Mouse (Mus musculus) heart, embryonic 16.5 days (tissue): ENCODE data around the gene Exosc5. TPM values are rescaled to one million over a fixed set of nuclear protein-coding genes. Genes with fewer than 3 reads are reported as not detected.

Source experiments
- polyA plus RNA-seq: library from polyadenylated mRNA; unstranded; fragments of >200 nt; fragmentation: Nextera tagmentation; extraction: Ambion mirVana; gene quantifications from 2 replicates; pipeline ENCODE4 v1.2.1, GENCODE M21; 2015

Exosc5 gene
- polyA plus RNA-seq, 1 experiment from 2014 or later: 44.6 TPM

Other genes with a start within 250 kb of the Exosc5 start
- gene Cxcl17, start 246.3 kb upstream of the Exosc5 start, polyA plus RNA-seq: 0.38 and 0.41 TPM in 2 replicates
- 3.8 and 4.8 TPM in 2 replicates for gene Ceacam1, start 181.6 kb upstream of the Exosc5 start, polyA plus RNA-seq
- gene Ceacam2, start 119.3 kb upstream of the Exosc5 start, polyA plus RNA-seq: not detected in 2 replicates
- gene Erich4, start 43.3 kb upstream of the Exosc5 start, polyA plus RNA-seq: 0.21 TPM in 1 of 2 replicates, not detected in the other
- gene Dmac2, start 39.8 kb upstream of the Exosc5 start, polyA plus RNA-seq: 58.6 and 63.6 TPM in 2 replicates
- gene B3gnt8, start 32.5 kb upstream of the Exosc5 start, polyA plus RNA-seq: 9.0 and 9.1 TPM in 2 replicates
- 72.1 and 74.4 TPM in 2 replicates for gene Bckdha, start 183 bp upstream of the Exosc5 start, polyA plus RNA-seq
- 2.1 and 2.2 TPM in 2 replicates for gene Tmem91, start 16.0 kb downstream of the Exosc5 start, polyA plus RNA-seq
- 30.3 and 32.0 TPM in 2 replicates for gene B9d2, start 21.6 kb downstream of the Exosc5 start, polyA plus RNA-seq
- 3.6 and 3.8 TPM in 2 replicates for gene Tgfb1, start 27.8 kb downstream of the Exosc5 start, polyA plus RNA-seq
- gene Ccdc97, start 59.9 kb downstream of the Exosc5 start, polyA plus RNA-seq: 19.9 and 23.0 TPM in 2 replicates
- 32.3 and 34.4 TPM in 2 replicates for gene Hnrnpul1, start 95.6 kb downstream of the Exosc5 start, polyA plus RNA-seq
- gene Axl, start 129.5 kb downstream of the Exosc5 start, polyA plus RNA-seq: 44.5 and 45.1 TPM in 2 replicates
- 5.4 and 5.8 TPM in 2 replicates for gene Cyp2s1, start 157.7 kb downstream of the Exosc5 start, polyA plus RNA-seq
- 0.12 TPM in 1 of 2 replicates, not detected in the other for gene Cyp2b10, start 238.5 kb downstream of the Exosc5 start, polyA plus RNA-seq